Mouse (Mus musculus) left cerebral cortex, adult 2 months (tissue): ENCODE results near the gene Krtap10-4. TPM values are rescaled to one million over a fixed set of nuclear protein-coding genes. Genes with fewer than 3 reads are reported as not detected.
"Not testable (repeated sequence)": the region's sequence is repeated elsewhere in the genome, so short reads cannot be mapped to it uniquely, and the experiment has no call there.

Source experiments
- DNase-seq, 2 experiments: peaks; one replicate each; pipeline ENCODE4 v3.0.0; 2021 to 2022; ENCODE audit warnings: low spot score in 2 of 2, mixed read lengths in 1 of 2; ENCODE audit errors: extremely low spot score in 1 of 2
- H3K27ac ChIP-seq: fragments of 200-600 bp; 2 replicates; pipeline ENCODE4 v1.8.1; 2022
- H3K4me3 ChIP-seq: fragments of 200-600 bp; 2 replicates; pipeline ENCODE4 v1.8.1; 2022
- CTCF ChIP-seq: fragments of 200-600 bp; IDR thresholded peaks from 2 replicates; pipeline ENCODE4 v1.8.1; 2022; ENCODE audit warnings: antibody characterized with exemption, mild to moderate bottlenecking, moderate library complexity
- intact Hi-C: fragments of 180-260 bp; cut with DNase I; formaldehyde crosslinking; loops from one replicate; pipeline ENCODE4 v1.15.1; 2025
- total RNA-seq, 2 experiments: library from RNA; stranded (reverse); gene quantifications; 2 replicates each; pipeline ENCODE4 v1.2.3; 2021

The Krtap10-4 gene
- total RNA-seq, 2 experiments from 2014 or later: not detected

GRCm38 (mm10) chr10:77819203-77819602 is 7.7 kb downstream of the Krtap10-4 start:
- intact Hi-C loops: no loop called here
- TF ChIP-seq CTCF: no peak
- Histone ChIP-seq H3K27ac (no peak overlapping the region), H3K4me3 (no peak overlapping the region)
- DNase-seq: no peak

GRCm38 (mm10) chr10:77818523-77818922 is 8.4 kb downstream of the Krtap10-4 start:
- Histone ChIP-seq H3K27ac (no peak overlapping the region), H3K4me3 (no peak overlapping the region)
- intact Hi-C loops: no loop called here
- no peak for TF ChIP-seq CTCF
- no peak for DNase-seq

- intact Hi-C loops: no loop called here
- H3K27ac ChIP-seq: no peak overlapping the region
Measured at GRCm38 (mm10) chr10:77815514-77815913, 11.4 kb downstream of the Krtap10-4 start.

GRCm38 (mm10) chr10:77814382-77814781 is 12.5 kb downstream of the Krtap10-4 start, which contains the start of gene Gm2696:
Gene Gm2696, plus strand, starts transcription at chr10:77814682.
- TF ChIP-seq CTCF: no peak
- intact Hi-C loops: no loop called here
- no peak for DNase-seq
- no peak within 1 kb of the TSS for H3K27ac ChIP-seq
- no peak within 1 kb of the TSS for H3K4me3 ChIP-seq

More at GRCm38 (mm10) chr10:77815514-77815913, 11.4 kb downstream of the Krtap10-4 start:
- peak; percentile 52 for TF ChIP-seq CTCF
- peak in 1 of 2 experiments; percentile 21 for DNase-seq
- no peak overlapping the region for H3K4me3 ChIP-seq

GRCm38 (mm10) chr10:77811743-77812142 is 15.2 kb downstream of the Krtap10-4 start, which contains the start of gene Gm9507:
Gene Gm9507, minus strand, starts transcription at chr10:77811843.
- DNase-seq: no peak
- intact Hi-C loops: no loop called here
- Histone ChIP-seq H3K27ac (no peak within 1 kb of the TSS), H3K4me3 (no peak within 1 kb of the TSS)
- TF ChIP-seq CTCF: no peak

GRCm38 (mm10) chr10:77804095-77804494 is 22.8 kb downstream of the Krtap10-4 start:
- DNase-seq: no peak
- intact Hi-C loops: no loop called here

GRCm38 (mm10) chr10:77798921-77799508 is 27.9 kb downstream of the Krtap10-4 start, which contains the start of gene Gm19668:
Gene Gm19668, minus strand, starts transcription at chr10:77799133.
- DNase-seq: no peak
- H3K27ac ChIP-seq: no peak within 1 kb of the TSS
- intact Hi-C loops: loop anchor here (5.0 kb wide), 1 partner anchor 63 kb away; the partner anchor contains the start of gene Gm3285
- no peak within 1 kb of the TSS for H3K4me3 ChIP-seq
- no peak for TF ChIP-seq CTCF

More at GRCm38 (mm10) chr10:77804095-77804494, 22.8 kb downstream of the Krtap10-4 start:
- H3K4me3 ChIP-seq: no peak overlapping the region
- no peak for TF ChIP-seq CTCF
- H3K27ac ChIP-seq: no peak overlapping the region

- DNase-seq, H3K27ac ChIP-seq, H3K4me3 ChIP-seq: not testable (repeated sequence)
- intact Hi-C loops: loop anchor here (5.0 kb wide), 1 partner anchor 64 kb away; the partner anchor contains the start of gene Gm3285
Measured at GRCm38 (mm10) chr10:77798164-77798920, 28.6 kb downstream of the Krtap10-4 start.

- intact Hi-C loops: loop anchor here (5.0 kb wide), 1 partner anchor 65 kb away; the partner anchor contains the start of gene Gm3285
- Histone ChIP-seq H3K27ac (no peak overlapping the region), H3K4me3 (no peak overlapping the region)
- TF ChIP-seq CTCF: no peak
- no peak for DNase-seq
Measured at GRCm38 (mm10) chr10:77797677-77798076, 29.2 kb downstream of the Krtap10-4 start.

- Histone ChIP-seq H3K4me3 (no peak within 1 kb of the TSS), H3K27ac (no peak within 1 kb of the TSS)
- intact Hi-C loops: loop anchor here (5.0 kb wide), 1 partner anchor 67 kb away; the partner anchor contains the start of gene Gm3285
- TF ChIP-seq CTCF: no peak
- DNase-seq: no peak
Measured at GRCm38 (mm10) chr10:77794976-77795375, 31.9 kb downstream of the Krtap10-4 start, which contains the start of gene Gm9639. Gene Gm9639, minus strand, starts transcription at chr10:77795076.

- no peak for DNase-seq
- no peak for TF ChIP-seq CTCF
- intact Hi-C loops: no loop called here
- H3K27ac ChIP-seq: no peak overlapping the region
- H3K4me3 ChIP-seq: no peak overlapping the region
Measured at GRCm38 (mm10) chr10:77788621-77789020, 38.3 kb downstream of the Krtap10-4 start.

- DNase-seq, H3K27ac ChIP-seq, intact Hi-C loops, H3K4me3 ChIP-seq: not testable (repeated sequence)
Measured at GRCm38 (mm10) chr10:77787876-77788275, 39.0 kb downstream of the Krtap10-4 start, which contains the start of gene Gm7137. Gene Gm7137, minus strand, starts transcription at chr10:77788200.

- H3K4me3 ChIP-seq, intact Hi-C loops, DNase-seq, H3K27ac ChIP-seq: not testable (repeated sequence)
Measured at GRCm38 (mm10) chr10:77783396-77783795, 43.5 kb downstream of the Krtap10-4 start.

- H3K27ac ChIP-seq, intact Hi-C loops, H3K4me3 ChIP-seq, DNase-seq: not testable (repeated sequence)
Measured at GRCm38 (mm10) chr10:77782442-77782841, 44.5 kb downstream of the Krtap10-4 start, which contains the start of gene Gm3250. Gene Gm3250, minus strand, starts transcription at chr10:77782542.

GRCm38 (mm10) chr10:77776844-77777243 is 50.1 kb downstream of the Krtap10-4 start, which contains the start of gene Gm7138:
Gene Gm7138, minus strand, starts transcription at chr10:77776944.
- DNase-seq, H3K4me3 ChIP-seq, intact Hi-C loops, H3K27ac ChIP-seq: not testable (repeated sequence)
